Mouse (Mus musculus): ENCODE measurements around the gene Ccr1. TPM values are rescaled to one million over a fixed set of nuclear protein-coding genes. Genes with fewer than 3 reads are reported as not detected.
"Not testable (repeated sequence)": the region's sequence is repeated elsewhere in the genome, so short reads cannot be mapped to it uniquely, and the experiment has no call there.

Gene Ccr1
- polyA plus RNA-seq, 1 experiment from 2014 or later, result 1.5 TPM

- no peak overlapping the region for H3K27ac ChIP-seq
- H3K4me3 ChIP-seq (replicated peaks; ENCODE audit: low read length), result no peak overlapping the region
- 95% methylated on average over 3 of the region's 3 CpGs for WGBS
- H3K27me3 ChIP-seq (ENCODE audit: control insufficient read depth, insufficient read depth, low read length), result no peaks in the 10 kb centered on the region
- H3K9me3 ChIP-seq (ENCODE audit: control insufficient read depth, low read length), result no peaks in the 10 kb centered on the region
- H3K4me1 ChIP-seq (replicated peaks; ENCODE audit: control insufficient read depth, insufficient read depth, low read length), result no peaks in the 10 kb centered on the region
- ATAC-seq (ENCODE audit: low FRiP score), result no peak
- no peak for DNase-seq (ENCODE audit: low spot score)
- no peaks in the 10 kb centered on the region for H3K36me3 ChIP-seq (replicated peaks; ENCODE audit: control insufficient read depth, insufficient read depth)
- H3K4me2 ChIP-seq (replicated peaks), result no peak overlapping the region
- H3K9ac ChIP-seq, result no peak overlapping the region
Observed at GRCm38 (mm10) chr9:123930926-123931325, 37.6 kb downstream of the Ccr1 start.

- H3K4me3 ChIP-seq (replicated peaks; ENCODE audit: low read length), result no peak overlapping the region
- no peak for DNase-seq (ENCODE audit: low spot score)
- WGBS, result 80% methylated on average over 3 of the region's 3 CpGs
- no peak overlapping the region for H3K27ac ChIP-seq
- no peak overlapping the region for H3K9ac ChIP-seq
- no peak for ATAC-seq (ENCODE audit: low FRiP score)
- H3K9me3 ChIP-seq (ENCODE audit: control insufficient read depth, low read length), result no peaks in the 10 kb centered on the region
- H3K27me3 ChIP-seq (ENCODE audit: control insufficient read depth, insufficient read depth, low read length), result no peaks in the 10 kb centered on the region
- no peaks in the 10 kb centered on the region; the same call in 1 of the 2 replicates for H3K4me1 ChIP-seq (replicated peaks; ENCODE audit: control insufficient read depth, insufficient read depth, low read length)
- no peaks in the 10 kb centered on the region for H3K36me3 ChIP-seq (replicated peaks; ENCODE audit: control insufficient read depth, insufficient read depth)
- H3K4me2 ChIP-seq (replicated peaks), result no peak overlapping the region
Observed at GRCm38 (mm10) chr9:123930476-123930875, 38.0 kb downstream of the Ccr1 start.

GRCm38 (mm10) chr9:123929936-123930335 is 38.6 kb downstream of the Ccr1 start:
- no peaks in the 10 kb centered on the region; the same call in 1 of the 2 replicates for H3K4me1 ChIP-seq (replicated peaks; ENCODE audit: control insufficient read depth, insufficient read depth, low read length)
- no peak overlapping the region for H3K9ac ChIP-seq
- no peaks in the 10 kb centered on the region for H3K27me3 ChIP-seq (ENCODE audit: control insufficient read depth, insufficient read depth, low read length)
- H3K9me3 ChIP-seq (ENCODE audit: control insufficient read depth, low read length), result no peaks in the 10 kb centered on the region
- ATAC-seq (ENCODE audit: low FRiP score) (no peak), DNase-seq (ENCODE audit: low spot score) (no peak)
- no peak overlapping the region for H3K4me2 ChIP-seq (replicated peaks)
- H3K36me3 ChIP-seq (replicated peaks; ENCODE audit: control insufficient read depth, insufficient read depth), result no peaks in the 10 kb centered on the region
- H3K27ac ChIP-seq, result no peak overlapping the region
- WGBS, result 87% methylated on average over 4 of the region's 4 CpGs
- no peak overlapping the region for H3K4me3 ChIP-seq (replicated peaks; ENCODE audit: low read length)

- H3K27ac ChIP-seq, result no peak overlapping the region
- no peak for DNase-seq (ENCODE audit: low spot score)
- WGBS, result 67% methylated on average over 8 of the region's 8 CpGs
Observed at GRCm38 (mm10) chr9:123928759-123929246, 39.7 kb downstream of the Ccr1 start.

GRCm38 (mm10) chr9:123928118-123928758 is 40.3 kb downstream of the Ccr1 start:
- DNase-seq (ENCODE audit: low spot score) (no peak), ATAC-seq (ENCODE audit: low FRiP score) (no peak)
- no peak overlapping the region for H3K9ac ChIP-seq
- no peak overlapping the region for H3K27ac ChIP-seq
- no peak overlapping the region for H3K4me3 ChIP-seq (replicated peaks; ENCODE audit: low read length)
- WGBS, result 83% methylated on average over 12 of the region's 12 CpGs
- H3K9me3 ChIP-seq (ENCODE audit: control insufficient read depth, low read length), result no peaks in the 10 kb centered on the region
- no peaks in the 10 kb centered on the region for H3K36me3 ChIP-seq (replicated peaks; ENCODE audit: control insufficient read depth, insufficient read depth)
- H3K4me1 ChIP-seq (replicated peaks; ENCODE audit: control insufficient read depth, insufficient read depth, low read length), result no peaks in the 10 kb centered on the region; the same call in 1 of the 2 replicates
- H3K4me2 ChIP-seq (replicated peaks), result no peak overlapping the region
- H3K27me3 ChIP-seq (ENCODE audit: control insufficient read depth, insufficient read depth, low read length), result no peaks in the 10 kb centered on the region

More at GRCm38 (mm10) chr9:123928759-123929246, 39.7 kb downstream of the Ccr1 start:
- no peak overlapping the region for H3K9ac ChIP-seq
- ATAC-seq (ENCODE audit: low FRiP score), result no peak
- no peaks in the 10 kb centered on the region; the same call in 1 of the 2 replicates for H3K4me1 ChIP-seq (replicated peaks; ENCODE audit: control insufficient read depth, insufficient read depth, low read length)
- H3K9me3 ChIP-seq (ENCODE audit: control insufficient read depth, low read length), result no peaks in the 10 kb centered on the region
- no peak overlapping the region for H3K4me3 ChIP-seq (replicated peaks; ENCODE audit: low read length)
- H3K4me2 ChIP-seq (replicated peaks), result no peak overlapping the region
- H3K27me3 ChIP-seq (ENCODE audit: control insufficient read depth, insufficient read depth, low read length), result no peaks in the 10 kb centered on the region
- H3K36me3 ChIP-seq (replicated peaks; ENCODE audit: control insufficient read depth, insufficient read depth), result no peaks in the 10 kb centered on the region

GRCm38 (mm10) chr9:123927281-123927960 is 41.1 kb downstream of the Ccr1 start:
- Histone ChIP-seq H3K4me1 (replicated peaks; ENCODE audit: control insufficient read depth, insufficient read depth, low read length) (no peaks in the 10 kb centered on the region; the same call in 1 of the 2 replicates), H3K36me3 (replicated peaks; ENCODE audit: control insufficient read depth, insufficient read depth) (no peaks in the 10 kb centered on the region), H3K4me3 (replicated peaks; ENCODE audit: low read length) (no peak overlapping the region), H3K4me2 (replicated peaks) (no peak overlapping the region), H3K9ac (no peak overlapping the region), H3K27me3 (ENCODE audit: control insufficient read depth, insufficient read depth, low read length) (no peaks in the 10 kb centered on the region), H3K27ac (no peak overlapping the region), H3K9me3 (ENCODE audit: control insufficient read depth, low read length) (no peaks in the 10 kb centered on the region)
- DNase-seq (ENCODE audit: low spot score) (no peak), ATAC-seq (ENCODE audit: low FRiP score) (no peak)
- 62% methylated on average over 16 of the region's 16 CpGs for WGBS

- Histone ChIP-seq H3K4me2 (replicated peaks) (peak overlapping the region; percentile 73), H3K27ac (0 out of 2 replicates have a peak overlapping the region, but pooled peaks have one; percentile 95), H3K4me3 (replicated peaks; ENCODE audit: low read length) (peak overlapping the region; percentile 45), H3K9ac (peak overlapping the region; percentile 61)
- not testable (repeated sequence) for ATAC-seq (ENCODE audit: low FRiP score); H3K27me3 ChIP-seq (ENCODE audit: control insufficient read depth, insufficient read depth, low read length); H3K36me3 ChIP-seq (replicated peaks; ENCODE audit: control insufficient read depth, insufficient read depth); H3K9me3 ChIP-seq (ENCODE audit: control insufficient read depth, low read length); H3K4me1 ChIP-seq (replicated peaks; ENCODE audit: control insufficient read depth, insufficient read depth, low read length)
- 4% methylated on average over 5 of the region's 5 CpGs for WGBS
- peak; percentile 95 for DNase-seq (ENCODE audit: low spot score)
Observed at GRCm38 (mm10) chr9:123926041-123926440, 42.5 kb downstream of the Ccr1 start.

- WGBS, result 4% methylated on average over 42 of the region's 44 CpGs
Observed at GRCm38 (mm10) chr9:123925101-123925946, 43.2 kb downstream of the Ccr1 start.

More at GRCm38 (mm10) chr9:123925101-123925946, 43.2 kb downstream of the Ccr1 start:
- Histone ChIP-seq H3K27ac (peak overlapping the region; percentile 95), H3K9me3 (ENCODE audit: control insufficient read depth, low read length) (no peaks in the 10 kb centered on the region), H3K9ac (peak overlapping the region; percentile 76), H3K4me3 (replicated peaks; ENCODE audit: low read length) (peak overlapping the region; percentile 45), H3K36me3 (replicated peaks; ENCODE audit: control insufficient read depth, insufficient read depth) (no peaks in the 10 kb centered on the region), H3K27me3 (ENCODE audit: control insufficient read depth, insufficient read depth, low read length) (no peaks in the 10 kb centered on the region), H3K4me2 (replicated peaks) (peak overlapping the region; percentile 73), H3K4me1 (replicated peaks; ENCODE audit: control insufficient read depth, insufficient read depth, low read length) (no peaks in the 10 kb centered on the region; the same call in 1 of the 2 replicates)
- peak; percentile 76 for DNase-seq (ENCODE audit: low spot score)
- peak; percentile 89 for ATAC-seq (ENCODE audit: low FRiP score)

All from hindbrain, embryonic 14.5 days (tissue).